Mouse (Mus musculus) spleen, adult 2 months (tissue): ENCODE measurements around the gene Gm6685. TPM values are rescaled to one million over a fixed set of nuclear protein-coding genes. Genes with fewer than 3 reads are reported as not detected.
"Not testable (repeated sequence)": the region's sequence is repeated elsewhere in the genome, so short reads cannot be mapped to it uniquely, and the experiment has no call there.

ENCODE experiments used
- DNase-seq, 2 experiments: peaks; one replicate each; pipeline versions ENCODE4 v3.0.0 to v3.0.0-alpha.2; 2012 to 2021; ENCODE audit warnings: low spot score in 2 of 2, low read depth in 1 of 2
- H3K27ac ChIP-seq: fragments of 200-500 bp; 2 replicates; pipeline ENCODE4 v1.5.1; 2012; ENCODE audit warnings: low read length, inconsistent platforms; ENCODE audit not compliant: insufficient read depth
- H3K27me3 ChIP-seq: fragments of 200-500 bp; 2 replicates; pipeline ENCODE4 v1.6.1; 2012; ENCODE audit warnings: mild to moderate bottlenecking, moderate library complexity, low read length, inconsistent platforms; ENCODE audit not compliant: control insufficient read depth, insufficient read depth
- H3K36me3 ChIP-seq: fragments of 200-500 bp; 2 replicates; pipeline ENCODE4 v1.6.1; 2012; ENCODE audit warnings: mild to moderate bottlenecking, low read length, inconsistent platforms; ENCODE audit not compliant: control insufficient read depth, insufficient read depth
- H3K4me1 ChIP-seq: fragments of 200-500 bp; 2 replicates; pipeline ENCODE4 v1.6.1; 2011; ENCODE audit warnings: inconsistent platforms; ENCODE audit not compliant: control insufficient read depth, insufficient read depth, insufficient read length
- H3K4me3 ChIP-seq: fragments of 200-500 bp; 2 replicates; pipeline ENCODE4 v1.5.1; 2011; ENCODE audit warnings: mild to moderate bottlenecking, inconsistent platforms; ENCODE audit not compliant: insufficient read depth, insufficient read length; ENCODE audit errors: extremely low read depth
- CTCF ChIP-seq: fragments of 200-500 bp; IDR thresholded peaks from 2 replicates; pipeline ENCODE4 v1.5.1; 2011; ENCODE audit warnings: mild to moderate bottlenecking, inconsistent platforms; ENCODE audit not compliant: insufficient read depth, insufficient read length, insufficient replicate concordance; ENCODE audit errors: extremely low read depth
- POLR2A ChIP-seq: fragments of 200-500 bp; IDR thresholded peaks from 2 replicates; pipeline ENCODE4 v1.6.1; 2011; ENCODE audit warnings: low read depth, low read length, inconsistent platforms
- WGBS: fragments of 180-500 bp; shearing (Covaris S2); methylation state at CpG from one replicate; pipeline ENCODE4 v1.1.7; 2018; 5-methylcytosine and 5-hydroxymethylcytosine counted together
- polyA plus RNA-seq: library from polyadenylated mRNA; depleted of rRNA; stranded (reverse); fragments of >200 nt; gene quantifications from 2 replicates; pipeline ENCODE4 v1.2.3, GENCODE M21; 2012; rRNA removed

The Gm6685 gene
- polyA plus RNA-seq, result 0.23 and 0.47 TPM in 2 replicates

- 91% methylated on average over 45 of the region's 45 CpGs for WGBS
- H3K4me1 ChIP-seq, H3K27me3 ChIP-seq, H3K36me3 ChIP-seq, DNase-seq, H3K4me3 ChIP-seq, H3K27ac ChIP-seq: not testable (repeated sequence)
Measured at GRCm38 (mm10) chr11:28339224-28340150, at the start of gene Gm6685. Gene Gm6685 (minus strand): TSS chr11:28339867.

- Histone ChIP-seq H3K36me3 (no peaks in the 10 kb centered on the region), H3K4me1 (no peaks in the 10 kb centered on the region), H3K4me3 (no peak overlapping the region), H3K27me3 (no peaks in the 10 kb centered on the region), H3K27ac (no peak overlapping the region)
- DNase-seq, result no peak
- TF ChIP-seq POLR2A (no peak), CTCF (no peak)
Measured at GRCm38 (mm10) chr11:28375891-28376290, 36.2 kb upstream of the Gm6685 start.

- Histone ChIP-seq H3K36me3 (no peaks in the 10 kb centered on the region), H3K27me3 (no peaks in the 10 kb centered on the region), H3K4me3 (no peak overlapping the region), H3K4me1 (no peaks in the 10 kb centered on the region), H3K27ac (no peak overlapping the region)
- no peak for TF ChIP-seq POLR2A
- DNase-seq, result no peak
Measured at GRCm38 (mm10) chr11:28374636-28375035, 35.0 kb upstream of the Gm6685 start.

GRCm38 (mm10) chr11:28371381-28371780, 31.7 kb upstream of the Gm6685 start:
- DNase-seq, H3K4me3 ChIP-seq, H3K36me3 ChIP-seq, H3K27me3 ChIP-seq, H3K4me1 ChIP-seq, H3K27ac ChIP-seq: not testable (repeated sequence)
- WGBS, result 80% methylated on average over 5 of the region's 5 CpGs

GRCm38 (mm10) chr11:28365929-28366244, 26.2 kb upstream of the Gm6685 start:
- no peak for TF ChIP-seq CTCF
- TF ChIP-seq POLR2A, result no peak
- no peak overlapping the region for H3K4me3 ChIP-seq
- no peak overlapping the region for H3K27ac ChIP-seq

GRCm38 (mm10) chr11:28365209-28365928, 25.7 kb upstream of the Gm6685 start:
- H3K4me1 ChIP-seq, result no peaks in the 10 kb centered on the region; the same call in 1 of the 2 replicates
- no peak overlapping the region for H3K27ac ChIP-seq
- H3K36me3 ChIP-seq, result no peaks in the 10 kb centered on the region
- TF ChIP-seq POLR2A (no peak), CTCF (no peak)
- no peaks in the 10 kb centered on the region for H3K27me3 ChIP-seq
- 17% methylated on average over 26 of the region's 26 CpGs for WGBS
- peak in 1 of 2 experiments; percentile 24 for DNase-seq
- H3K4me3 ChIP-seq, result peak overlapping the region; percentile 0; the same call in 1 of the 2 replicates

More at GRCm38 (mm10) chr11:28365929-28366244, 26.2 kb upstream of the Gm6685 start:
- DNase-seq, result no peak
- no peaks in the 10 kb centered on the region for H3K27me3 ChIP-seq
- WGBS, result 53% methylated on average over 2 of the region's 2 CpGs
- H3K4me1 ChIP-seq, result no peaks in the 10 kb centered on the region; the same call in 1 of the 2 replicates
- no peaks in the 10 kb centered on the region for H3K36me3 ChIP-seq

- H3K27ac ChIP-seq, result no peak overlapping the region
- no peaks in the 10 kb centered on the region for H3K27me3 ChIP-seq
- H3K4me3 ChIP-seq, result no peak overlapping the region
- DNase-seq, result no peak
- WGBS, result 88% methylated on average over 2 of the region's 2 CpGs
- no peaks in the 10 kb centered on the region for H3K36me3 ChIP-seq
- no peaks in the 10 kb centered on the region for H3K4me1 ChIP-seq
- TF ChIP-seq POLR2A (no peak), CTCF (no peak)
Measured at GRCm38 (mm10) chr11:28343465-28343864, 3.8 kb upstream of the Gm6685 start.
